In genomic region chr6:121216589-121217255, GRCm38 (mm10) we compare ENCODE assay signal across 32 mouse cellular contexts. TPM values are rescaled to one million over a fixed set of nuclear protein-coding genes. Genes with fewer than 3 reads are reported as not detected.
DNase-seq lines count a peak whose midpoint lies in the region; ATAC-seq lines count a peak whose summit lies in the region.
"Had no signal": no experiment of that assay in that cellular context is flagged by ENCODE, and none has a peak within 500 bp of the region (broad histone marks: within the 10 kb centered on the region; RNA-seq: fewer than 3 reads in every experiment).

No protein-coding gene starts in this region.

- peaks cover 16% of the 10 kb centered on the region for H3K4me1 ChIP-seq in heart, embryonic 12.5 days (replicated peaks)
- peaks cover 2% of the 10 kb centered on the region for H3K4me1 ChIP-seq in hindbrain, embryonic 10.5 days (replicated peaks)

- H3K9me3 ChIP-seq in heart, embryonic 12.5 days (replicated peaks), result 0 out of 2 replicates have a peak, but pooled peaks cover 3% of the 10 kb centered on the region
- no peaks in the 10 kb centered on the region for H3K9me3 ChIP-seq in hindbrain, embryonic 10.5 days
- H3K9me3 ChIP-seq: embryonic facial prominence, embryonic 13.5 days; forebrain, embryonic 12.5 days; hindbrain, embryonic 13.5 days; limb, embryonic 10.5 days; liver, embryonic 15.5 days; lung, embryonic 15.5 days; midbrain, embryonic 15.5 days; neural tube, embryonic 13.5 days had no signal

- H3K9ac ChIP-seq in heart, embryonic 12.5 days, result no peak overlapping the region
- H3K9ac ChIP-seq: embryonic facial prominence, embryonic 13.5 days; forebrain, embryonic 12.5 days; hindbrain, embryonic 13.5 days; liver, embryonic 15.5 days; lung, embryonic 15.5 days; midbrain, embryonic 15.5 days; neural tube, embryonic 13.5 days had no signal

- H3K4me3 ChIP-seq in heart, embryonic 12.5 days, result no peak overlapping the region
- no peak overlapping the region for H3K4me3 ChIP-seq in hindbrain, embryonic 10.5 days
- H3K4me3 ChIP-seq: embryonic facial prominence, embryonic 13.5 days; erythroblast, embryonic 14.5 days; forebrain, embryonic 12.5 days; hindbrain, embryonic 13.5 days; limb, embryonic 10.5 days; liver, embryonic 15.5 days; lung, embryonic 15.5 days; midbrain, embryonic 15.5 days; myocyte; neural tube, embryonic 13.5 days had no signal

- no peak for ATAC-seq in heart, embryonic 12.5 days (ENCODE audit: insufficient number of reproducible peaks, low FRiP score)
- ATAC-seq: CD4-positive, CD25-positive, alpha-beta regulatory T cell, adult 4 months; inflammation-experienced regulatory T-cells, adult 6 months; midbrain, embryonic 15.5 days had no signal

- H3K36me3 ChIP-seq in heart, embryonic 12.5 days, result no peaks in the 10 kb centered on the region
- H3K36me3 ChIP-seq in hindbrain, embryonic 10.5 days, result no peaks in the 10 kb centered on the region
- H3K36me3 ChIP-seq: embryonic facial prominence, embryonic 13.5 days; forebrain, embryonic 12.5 days; hindbrain, embryonic 13.5 days; limb, embryonic 10.5 days; liver, embryonic 15.5 days; lung, embryonic 15.5 days; midbrain, embryonic 15.5 days; neural tube, embryonic 13.5 days had no signal

- H3K4me2 ChIP-seq in heart, embryonic 12.5 days, result no peak overlapping the region
- H3K4me2 ChIP-seq: embryonic facial prominence, embryonic 13.5 days; forebrain, embryonic 12.5 days; heart, embryonic 11.5 days; hindbrain, embryonic 13.5 days; liver, embryonic 15.5 days; lung, embryonic 15.5 days; midbrain, embryonic 15.5 days; neural tube, embryonic 13.5 days had no signal

- 69% methylated on average over 5 of the region's 5 CpGs for WGBS in heart, embryonic 12.5 days
- WGBS in hindbrain, embryonic 10.5 days, result 91% methylated on average over 5 of the region's 5 CpGs

- DNase-seq in cerebellum, postnatal 10 days, result peak; percentile 50 to 58
- DNase-seq in cerebellum, postnatal 4 days (ENCODE audit: low spot score in 2 of 2), result no peak
- peak; percentile 41 to 46 for DNase-seq in heart, adult 18-20 months
- DNase-seq in 3T3-L1 (ENCODE audit: low read depth, low spot score), result peak; percentile 31
- peak; percentile 53 for DNase-seq in gastrocnemius, postnatal 25 days
- no peak for DNase-seq in hindbrain, embryonic 10.5 days (ENCODE audit: low spot score)
- no peak for DNase-seq in right cerebral cortex, postnatal 4 days
- DNase-seq: adrenal gland, postnatal 36 days; cerebellum, adult 11 months; cerebellum, postnatal 25 days; embryo, embryonic 11 days; kidney, adult 18-20 months; kidney, postnatal 4 days; layer of hippocampus, adult 9-11 months; liver; lung, postnatal 36 days; right cerebral cortex, adult 18-20 months; thymus, adult 18-20 months had no signal

- no peak overlapping the region for H3K27ac ChIP-seq in heart, embryonic 12.5 days (ENCODE audit: poor library complexity, severe bottlenecking)
- H3K27ac ChIP-seq in hindbrain, embryonic 10.5 days, result no peak overlapping the region
- H3K27ac ChIP-seq: embryonic facial prominence, embryonic 13.5 days; forebrain, embryonic 12.5 days; hindbrain, embryonic 13.5 days; limb, embryonic 10.5 days; liver, embryonic 15.5 days; lung, embryonic 15.5 days; midbrain, embryonic 15.5 days; neural tube, embryonic 13.5 days had no signal

- peaks cover 13% of the 10 kb centered on the region for H3K27me3 ChIP-seq in heart, embryonic 12.5 days (replicated peaks)
- H3K27me3 ChIP-seq in hindbrain, embryonic 10.5 days (ENCODE audit: insufficient read depth, poor library complexity, severe bottlenecking), result peaks cover 14% of the 10 kb centered on the region

RNA-seq across cellular contexts. Expression of gene Tuba8, which starts 6.2 kb away (rescaled TPM):
- total RNA-seq in heart, adult 18-20 months (2021), result 100 to 1,000 TPM; 145 to 182 TPM
- 0.42 and 0.55 TPM in 2 replicates for polyA plus RNA-seq in heart, embryonic 12.5 days (2016; fragmentation: Nextera tagmentation; extraction: Ambion mirVana)
- total RNA-seq in gastrocnemius, postnatal 25 days (2021), result 100 to 1,000 TPM; 179 to 215 TPM
- polyA plus RNA-seq in hindbrain, embryonic 10.5 days (2016; fragmentation: Nextera tagmentation; extraction: Ambion mirVana), result 0.30 and 0.41 TPM in 2 replicates
- polyA plus RNA-seq: myocyte had no signal

RNA-seq across cellular contexts. Expression of gene Usp18, which starts 29.0 kb away (rescaled TPM):
- total RNA-seq in heart, adult 18-20 months (2021), result 1 to 10 TPM; 1.3 to 1.7 TPM
- polyA plus RNA-seq in heart, embryonic 12.5 days (2016; fragmentation: Nextera tagmentation; extraction: Ambion mirVana), result 1.5 and 1.8 TPM in 2 replicates
- total RNA-seq in gastrocnemius, postnatal 25 days (2021), result under 1 TPM; 0.64 to 0.70 TPM
- polyA plus RNA-seq in hindbrain, embryonic 10.5 days (2016; fragmentation: Nextera tagmentation; extraction: Ambion mirVana), result 0.73 and 0.88 TPM in 2 replicates
- polyA plus RNA-seq: erythroblast, embryonic 14.5 days had no signal

RNA-seq across cellular contexts. Expression of gene Pex26, which starts 33.3 kb away (rescaled TPM):
- total RNA-seq in heart, adult 18-20 months (2021), result 1 to 10 TPM; 6.7 to 7.9 TPM
- 6.1 and 6.5 TPM in 2 replicates for polyA plus RNA-seq in heart, embryonic 12.5 days (2016; fragmentation: Nextera tagmentation; extraction: Ambion mirVana)
- total RNA-seq in gastrocnemius, postnatal 25 days (2021), result 1 to 10 TPM; 2.8 TPM
- polyA plus RNA-seq in hindbrain, embryonic 10.5 days (2016; fragmentation: Nextera tagmentation; extraction: Ambion mirVana), result 9.2 and 10.1 TPM in 2 replicates

Comparison
In these comparisons a context has a peak if more than half of its experiments do, and no peak if none do; other contexts are left out.
1. DNase-seq: peak in cerebellum, postnatal 10 days (2 of 2), heart, adult 18-20 months (2 of 2), 3T3-L1 (single experiment) and gastrocnemius, postnatal 25 days (single experiment); none in cerebellum, postnatal 4 days (0 of 2), hindbrain, embryonic 10.5 days (single experiment) and right cerebral cortex, postnatal 4 days (single experiment).